Mouse (Mus musculus) midbrain, embryonic 16.5 days (tissue): ENCODE measurements around the gene Camta1. TPM values are rescaled to one million over a fixed set of nuclear protein-coding genes. Genes with fewer than 3 reads are reported as not detected.
A peak's percentile ranks its signal among the peaks of the same experiment; 100 is the strongest.

ENCODE experiments used
- ATAC-seq: fragments of 200-750 bp; cut with Nextera tagmentation; 2 replicates; pipeline ENCODE4 v1.8.0; 2017; ENCODE audit warnings: moderate TSS enrichment
- H3K27ac ChIP-seq: fragments of 300-500 bp; sonication (generic); 2 replicates; pipeline ENCODE4 v1.5.1; 2014; ENCODE audit warnings: mild to moderate bottlenecking, low read length, mixed read lengths
- H3K27me3 ChIP-seq: fragments of 300-500 bp; sonication (generic); 2 replicates; pipeline ENCODE4 v1.6.1; 2014; ENCODE audit warnings: low read depth, low read length, mixed read lengths; ENCODE audit not compliant: control insufficient read depth, insufficient read depth
- H3K36me3 ChIP-seq: fragments of 300-500 bp; sonication (generic); 2 replicates; pipeline ENCODE4 v1.6.1; 2014; ENCODE audit warnings: mild to moderate bottlenecking, low read length, moderate library complexity, mixed read lengths; ENCODE audit not compliant: control insufficient read depth, insufficient read depth
- H3K4me1 ChIP-seq: fragments of 300-500 bp; sonication (generic); 2 replicates; pipeline ENCODE4 v1.6.1; 2014; ENCODE audit warnings: mild to moderate bottlenecking, low read length, mixed read lengths; ENCODE audit not compliant: control insufficient read depth, insufficient read depth
- H3K4me2 ChIP-seq: fragments of 300-500 bp; sonication (generic); 2 replicates; pipeline ENCODE4 v1.6.1; 2014; ENCODE audit warnings: mild to moderate bottlenecking, low read length, mixed read lengths
- H3K4me3 ChIP-seq: fragments of 300-500 bp; sonication (generic); 2 replicates; pipeline ENCODE4 v1.5.1; 2014; ENCODE audit warnings: low read depth, mild to moderate bottlenecking, low read length, moderate library complexity, mixed read lengths
- H3K9ac ChIP-seq: fragments of 300-500 bp; sonication (generic); 2 replicates; pipeline ENCODE4 v1.6.1; 2014; ENCODE audit warnings: low read depth, low read length, mixed read lengths
- H3K9me3 ChIP-seq: fragments of 300-500 bp; sonication (generic); replicated peaks from 2 replicates; pipeline ENCODE4 v1.6.1; 2014; ENCODE audit warnings: mild to moderate bottlenecking, low read length, mixed read lengths; ENCODE audit not compliant: control insufficient read depth, poor library complexity, severe bottlenecking
- WGBS: fragments of 180-500 bp; shearing (Covaris S2); extraction: QIAGEN DNeasy Blood & Tissue Kit; methylation state at CpG from one replicate; pipeline ENCODE4 v1.1.7; 2014; 5-methylcytosine and 5-hydroxymethylcytosine counted together
- polyA plus RNA-seq: library from polyadenylated mRNA; unstranded; fragments of >200 nt; fragmentation: Nextera tagmentation; extraction: Ambion mirVana; gene quantifications from 2 replicates; pipeline ENCODE4 v1.2.1, GENCODE M21; 2015

The Camta1 gene
- polyA plus RNA-seq, 1 experiment from 2014 or later = 159 TPM

DNA sequence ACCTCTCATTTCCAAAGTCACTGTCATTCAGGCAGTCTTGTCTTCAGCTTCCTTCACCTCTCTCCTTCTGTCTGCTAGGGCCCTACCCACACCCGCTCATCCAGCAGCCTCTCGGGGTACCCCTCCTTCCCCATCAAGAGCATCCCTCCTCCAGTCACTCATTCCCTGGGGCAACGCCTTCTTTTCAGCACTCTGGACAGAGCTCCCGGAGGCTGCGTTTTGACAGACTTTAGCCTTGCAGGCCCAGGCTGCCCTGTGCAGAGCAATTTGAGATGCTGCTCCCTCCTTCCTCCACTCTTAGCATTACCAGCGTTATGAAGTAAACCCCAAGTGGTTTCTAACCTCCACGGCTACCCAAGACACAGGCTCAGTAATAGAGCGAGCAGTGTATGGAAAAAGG lies 675.2 kb downstream of the Camta1 start:
- 7% methylated on average over 8 of the region's 8 CpGs for WGBS
- H3K4me2 ChIP-seq = peak overlapping the region; percentile 22; the same call in 1 of the 2 replicates
- peak; percentile 80 for ATAC-seq
- H3K4me3 ChIP-seq = no peak overlapping the region
- H3K36me3 ChIP-seq = no peaks in the 10 kb centered on the region
- H3K9me3 ChIP-seq = no peaks in the 10 kb centered on the region
- peaks cover 15% of the 10 kb centered on the region for H3K4me1 ChIP-seq
- H3K9ac ChIP-seq = 0 out of 2 replicates have a peak overlapping the region, but pooled peaks have one; percentile 4
- H3K27ac ChIP-seq = peak overlapping the region; percentile 72
- peaks cover 11% of the 10 kb centered on the region; the same call in 1 of the 2 replicates for H3K27me3 ChIP-seq

DNA sequence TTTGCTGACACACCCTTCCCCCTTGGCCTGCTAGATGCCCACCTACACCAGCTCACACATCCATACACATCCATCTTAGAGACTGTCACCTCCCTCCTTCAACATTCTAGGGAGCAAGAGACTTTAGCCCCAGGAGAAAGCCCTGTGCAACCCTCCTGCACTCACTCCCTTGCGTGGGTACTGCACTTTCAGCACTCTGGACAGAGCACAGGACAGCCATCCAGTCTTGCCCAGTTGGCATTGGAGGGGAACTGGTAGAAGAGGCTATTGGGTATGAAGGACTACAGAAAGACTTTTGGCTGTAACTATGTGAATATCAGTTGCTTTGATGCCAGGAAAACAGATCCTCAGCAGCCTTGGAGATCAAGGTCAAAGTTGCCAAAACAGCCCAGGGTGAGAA lies 675.9 kb downstream of the Camta1 start:
- Histone ChIP-seq H3K4me2 (no peak overlapping the region), H3K27me3 (peaks cover 11% of the 10 kb centered on the region; the same call in 1 of the 2 replicates), H3K27ac (peak overlapping the region; percentile 32; the same call in 1 of the 2 replicates), H3K36me3 (no peaks in the 10 kb centered on the region), H3K9me3 (no peaks in the 10 kb centered on the region), H3K9ac (no peak overlapping the region), H3K4me3 (no peak overlapping the region), H3K4me1 (peaks cover 18% of the 10 kb centered on the region)
- no peak for ATAC-seq
- 8% methylated on average over 1 of the region's 1 CpGs for WGBS

DNA sequence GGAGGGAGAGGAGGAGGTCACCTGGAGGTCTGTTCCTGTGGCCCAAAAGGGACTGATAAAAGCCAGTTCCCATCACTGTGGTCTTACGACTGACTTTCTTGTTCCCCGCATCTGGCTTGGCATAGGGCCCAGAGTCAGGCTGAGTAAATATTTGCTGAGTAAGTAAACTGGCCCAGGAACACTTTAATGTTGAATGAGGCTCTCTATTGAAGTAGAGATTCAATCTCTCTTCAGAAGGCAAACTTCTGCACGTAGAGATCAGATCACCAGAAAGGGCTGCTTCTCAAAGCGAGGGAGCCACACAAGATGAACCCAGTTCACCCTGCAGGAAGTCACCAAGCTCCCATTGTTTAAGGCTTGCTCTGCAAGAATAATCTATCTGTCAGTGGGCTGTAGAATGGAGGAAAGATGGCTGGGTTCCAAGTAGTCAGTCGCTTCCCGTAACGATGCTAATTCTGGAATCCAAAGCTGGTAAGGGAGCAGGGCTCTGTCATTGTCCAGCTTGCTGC lies 681.2 kb downstream of the Camta1 start:
- Histone ChIP-seq H3K36me3 (no peaks in the 10 kb centered on the region), H3K9me3 (no peaks in the 10 kb centered on the region), H3K4me1 (peaks cover 21% of the 10 kb centered on the region), H3K27ac (no peak overlapping the region), H3K4me3 (no peak overlapping the region), H3K27me3 (peaks cover 12% of the 10 kb centered on the region; the same call in 1 of the 2 replicates), H3K9ac (no peak overlapping the region), H3K4me2 (no peak overlapping the region)
- ATAC-seq = no peak
- WGBS = 20% methylated on average over 7 of the region's 7 CpGs

DNA sequence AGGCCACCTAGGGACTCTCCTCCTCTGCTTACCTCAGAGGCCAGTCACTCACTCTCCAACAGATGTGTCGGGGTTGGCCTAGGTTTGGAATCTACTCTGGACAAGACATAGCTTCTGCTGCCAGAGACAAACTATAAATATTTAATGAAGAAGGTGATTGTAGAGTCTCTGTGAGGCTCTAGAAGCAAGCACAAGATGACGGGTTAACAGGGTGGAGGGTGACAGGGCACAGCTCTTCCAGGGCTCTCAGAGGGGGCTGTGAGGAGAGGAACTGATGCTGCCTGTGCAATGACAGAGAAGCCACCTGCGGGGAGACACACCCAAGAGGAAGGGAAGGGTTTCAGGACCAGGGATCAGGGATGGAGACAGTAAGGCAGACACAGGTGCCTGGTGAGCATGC lies 682.0 kb downstream of the Camta1 start:
- Histone ChIP-seq H3K27ac (peak overlapping the region; percentile 68), H3K36me3 (no peaks in the 10 kb centered on the region), H3K4me2 (no peak overlapping the region), H3K27me3 (peaks cover 18% of the 10 kb centered on the region; the same call in 1 of the 2 replicates), H3K4me1 (peaks cover 21% of the 10 kb centered on the region), H3K9me3 (no peaks in the 10 kb centered on the region), H3K9ac (no peak overlapping the region), H3K4me3 (no peak overlapping the region)
- WGBS = 44% methylated on average over 3 of the region's 3 CpGs
- no peak for ATAC-seq

DNA sequence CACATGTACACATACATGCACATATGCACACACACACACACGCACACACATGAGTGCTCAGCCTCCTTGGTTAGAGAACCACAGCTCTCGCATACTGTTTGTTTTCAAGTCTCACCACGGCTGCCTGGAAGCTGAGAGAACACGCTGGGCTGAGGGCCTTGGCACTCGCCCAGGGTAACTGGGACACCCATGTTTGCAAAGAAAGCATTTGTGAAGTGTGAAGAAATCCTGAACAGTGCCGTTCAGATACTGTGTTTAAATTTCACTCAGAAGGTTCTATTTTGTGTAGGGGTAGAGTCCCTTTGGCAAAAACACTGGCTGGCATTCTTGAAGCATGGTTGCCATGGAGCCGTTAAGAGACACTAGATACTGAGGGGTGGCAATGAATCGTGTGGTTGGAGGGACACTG lies 682.7 kb downstream of the Camta1 start:
- 44% methylated on average over 8 of the region's 8 CpGs for WGBS
- no peaks in the 10 kb centered on the region for H3K36me3 ChIP-seq
- H3K9me3 ChIP-seq = no peaks in the 10 kb centered on the region
- H3K4me1 ChIP-seq = peaks cover 21% of the 10 kb centered on the region
- peak; percentile 71 for ATAC-seq
- H3K9ac ChIP-seq = no peak overlapping the region
- H3K4me2 ChIP-seq = no peak overlapping the region
- H3K27me3 ChIP-seq = peaks cover 16% of the 10 kb centered on the region; the same call in 1 of the 2 replicates
- peak overlapping the region; percentile 68; the same call in 1 of the 2 replicates for H3K27ac ChIP-seq
- no peak overlapping the region for H3K4me3 ChIP-seq

DNA sequence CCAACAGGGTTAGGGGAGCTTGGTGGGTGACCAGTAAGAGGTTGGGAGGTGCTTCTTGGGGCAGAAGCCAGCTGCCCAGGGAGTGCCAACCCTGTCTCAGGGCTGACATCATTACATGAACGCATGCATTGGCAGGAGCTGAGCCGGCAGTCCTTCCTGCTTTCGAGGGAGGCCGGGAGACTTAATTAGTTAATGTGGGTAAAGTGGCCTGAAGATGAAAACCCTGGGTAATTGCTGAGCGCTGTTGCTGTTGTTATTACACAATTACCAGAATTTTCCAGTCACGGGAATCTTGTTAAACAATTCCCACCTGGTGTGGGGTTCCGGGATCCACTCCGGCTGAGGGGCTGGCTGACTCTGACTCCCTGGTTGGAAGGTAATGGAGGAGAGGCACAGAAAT lies 689.1 kb downstream of the Camta1 start:
- no peak overlapping the region for H3K4me2 ChIP-seq

DNA sequence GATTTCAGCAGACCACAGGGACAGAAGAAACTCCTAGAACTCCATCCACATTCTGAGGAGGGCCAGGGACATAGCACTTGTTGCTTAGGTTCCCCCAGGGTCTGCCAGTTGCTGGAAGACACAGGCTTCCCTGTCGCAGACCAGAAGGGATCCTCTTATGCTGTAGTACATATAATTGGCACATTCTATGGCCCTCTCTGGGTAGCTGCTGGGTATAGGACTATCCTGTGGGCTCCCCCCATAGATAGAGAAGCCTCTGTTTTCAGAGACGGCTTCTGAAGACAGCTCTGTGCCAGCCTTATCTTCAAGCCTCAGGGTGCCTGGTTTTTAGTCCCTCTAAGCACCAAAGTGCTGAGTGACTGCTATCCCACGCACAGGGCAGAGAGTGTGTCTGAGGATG lies 690.6 kb downstream of the Camta1 start:
- Histone ChIP-seq H3K27ac (no peak overlapping the region), H3K9me3 (no peaks in the 10 kb centered on the region), H3K9ac (no peak overlapping the region), H3K4me3 (no peak overlapping the region), H3K4me1 (peaks cover 18% of the 10 kb centered on the region), H3K4me2 (no peak overlapping the region), H3K36me3 (no peaks in the 10 kb centered on the region), H3K27me3 (peaks cover 14% of the 10 kb centered on the region)
- ATAC-seq = no peak
- 61% methylated on average over 3 of the region's 3 CpGs for WGBS

More for the DNA sequence above, 689.1 kb downstream of the Camta1 start:
- no peak overlapping the region for H3K27ac ChIP-seq
- peaks cover 16% of the 10 kb centered on the region for H3K4me1 ChIP-seq
- H3K4me3 ChIP-seq = no peak overlapping the region
- H3K36me3 ChIP-seq = no peaks in the 10 kb centered on the region
- H3K9me3 ChIP-seq = no peaks in the 10 kb centered on the region
- 52% methylated on average over 8 of the region's 8 CpGs for WGBS
- peaks cover 14% of the 10 kb centered on the region for H3K27me3 ChIP-seq
- no peak for ATAC-seq
- no peak overlapping the region for H3K9ac ChIP-seq

DNA sequence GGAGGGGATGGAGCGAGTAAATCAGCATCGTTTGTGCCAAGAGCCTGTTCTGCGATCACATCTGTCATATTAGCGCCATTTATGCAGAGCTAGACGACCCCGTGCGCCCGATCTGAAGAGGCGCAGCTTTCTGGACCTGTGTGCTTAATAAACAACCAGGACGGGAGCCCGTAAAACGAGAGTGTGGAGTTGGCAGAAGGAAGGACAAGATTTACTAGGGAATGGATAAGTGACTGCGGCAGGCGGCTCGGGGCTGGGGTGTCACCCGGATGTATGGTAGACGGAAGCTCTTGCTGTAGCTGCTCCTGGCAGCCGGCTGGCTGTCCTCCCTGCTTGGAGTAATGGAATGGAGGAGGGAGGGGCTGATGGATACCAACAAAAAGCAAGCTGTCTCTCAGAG lies 691.0 kb downstream of the Camta1 start:
- Histone ChIP-seq H3K4me2 (0 out of 2 replicates have a peak overlapping the region, but pooled peaks have one; percentile 2), H3K27me3 (peaks cover 14% of the 10 kb centered on the region), H3K4me1 (peaks cover 23% of the 10 kb centered on the region), H3K27ac (no peak overlapping the region), H3K36me3 (no peaks in the 10 kb centered on the region), H3K4me3 (no peak overlapping the region), H3K9ac (no peak overlapping the region), H3K9me3 (no peaks in the 10 kb centered on the region)
- no peak for ATAC-seq
- 45% methylated on average over 18 of the region's 18 CpGs for WGBS

DNA sequence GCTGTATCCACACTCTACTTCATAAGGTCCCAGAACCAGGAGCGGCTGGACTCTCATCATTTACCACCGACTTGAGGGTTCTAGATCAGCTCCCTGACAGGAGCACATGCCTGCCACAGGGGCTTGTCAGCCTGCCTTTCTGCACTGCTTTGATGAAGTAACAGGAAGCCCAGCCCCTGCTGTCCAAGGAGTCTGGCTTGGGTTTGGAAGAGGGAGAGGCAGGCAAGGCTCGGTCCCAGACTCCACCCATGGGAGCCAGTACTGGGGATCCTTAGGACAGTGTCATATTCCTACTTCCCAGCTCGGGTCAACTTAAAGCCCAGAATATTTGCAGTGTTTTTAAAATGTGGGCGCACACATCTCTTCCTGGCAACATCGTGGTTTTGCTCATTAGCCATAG lies 694.7 kb downstream of the Camta1 start:
- Histone ChIP-seq H3K9ac (no peak overlapping the region), H3K9me3 (no peaks in the 10 kb centered on the region), H3K36me3 (no peaks in the 10 kb centered on the region), H3K4me1 (peaks cover 32% of the 10 kb centered on the region), H3K4me2 (no peak overlapping the region), H3K4me3 (no peak overlapping the region), H3K27me3 (peaks cover 7% of the 10 kb centered on the region), H3K27ac (no peak overlapping the region)
- no peak for ATAC-seq
- 92% methylated on average over 6 of the region's 6 CpGs for WGBS
